Mouse (Mus musculus) layer of hippocampus, postnatal 25 days (tissue): ENCODE data around the gene Bhlhe41. TPM values are rescaled to one million over a fixed set of nuclear protein-coding genes. Genes with fewer than 3 reads are reported as not detected.

Experiments used
- total RNA-seq, 2 experiments: library from RNA; stranded (reverse); gene quantifications; 2 replicates each; pipeline ENCODE4 v1.2.3; 2021

Bhlhe41 gene
- total RNA-seq, 2 experiments from 2014 or later: 37.2 to 39.9 TPM

Other genes starting within 250 kb of the Bhlhe41 start
- not detected for gene Tuba3b, start 249.8 kb downstream of the Bhlhe41 start, total RNA-seq
- gene Rassf8, start 118.8 kb downstream of the Bhlhe41 start, total RNA-seq: 10 to 100 TPM; 21.7 to 23.4 TPM
- gene Sspn, start 66.1 kb upstream of the Bhlhe41 start, total RNA-seq: 1 to 10 TPM; 4.6 to 5.2 TPM